Mouse (Mus musculus): Measurements from ENCODE around the gene Larp4.

DNA sequence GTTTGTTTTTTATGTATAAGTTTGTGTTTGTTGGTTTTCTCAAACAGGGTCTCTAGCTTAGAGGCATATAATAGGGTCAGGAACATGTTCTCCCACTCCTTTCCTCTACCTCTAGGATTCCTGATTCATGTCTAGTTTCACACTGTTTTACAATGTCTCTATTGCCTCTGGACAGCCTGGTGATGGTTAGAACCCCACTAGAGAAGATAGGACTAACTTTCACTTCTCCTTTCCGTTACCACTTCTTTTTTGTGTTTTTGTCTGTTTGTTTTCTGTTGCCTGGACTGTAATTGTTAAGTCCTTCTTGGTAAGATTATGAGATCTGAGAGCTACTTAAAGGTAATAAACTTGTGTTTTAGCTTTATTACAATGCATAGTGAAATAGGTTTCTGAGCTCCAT is 29.5 kb downstream of the Larp4 start:
- no peak for TF ChIP-seq CTCF (IDR thresholded peaks at IDR 0.05; ENCODE audit: low read depth, low read length)
- no peak for TF ChIP-seq POLR2A (IDR thresholded peaks at IDR 0.05; ENCODE audit: borderline replicate concordance, low read depth, low read length)

All from bone marrow macrophage, adult 2 months (primary cell).